Mouse (Mus musculus) kidney, embryonic 14.5 days (tissue): Measurements from ENCODE around the gene Anks3. TPM values are rescaled to one million over a fixed set of nuclear protein-coding genes. Genes with fewer than 3 reads are reported as not detected.

Experiments
- ATAC-seq: fragments of 200-750 bp; cut with Nextera tagmentation; 2 replicates; pipeline ENCODE4 v1.8.0; 2017; ENCODE audit warnings: moderate number of reproducible peaks, mild to moderate bottlenecking, moderate TSS enrichment, moderate library complexity; ENCODE audit not compliant: low FRiP score, low TSS enrichment
- H3K27ac ChIP-seq: fragments of 300-500 bp; sonication (generic); 2 replicates; pipeline ENCODE4 v1.5.1; 2014; ENCODE audit warnings: low read depth, mild to moderate bottlenecking, low read length, moderate library complexity, mixed read lengths
- H3K27me3 ChIP-seq: fragments of 300-500 bp; sonication (generic); 2 replicates; pipeline ENCODE4 v1.6.1; 2014; ENCODE audit warnings: mild to moderate bottlenecking, low read length; ENCODE audit not compliant: control insufficient read depth, insufficient read depth
- H3K36me3 ChIP-seq: fragments of 300-500 bp; sonication (generic); 2 replicates; pipeline ENCODE4 v1.6.1; 2014; ENCODE audit warnings: low read length, mixed read lengths; ENCODE audit not compliant: control insufficient read depth, insufficient read depth
- H3K4me1 ChIP-seq: fragments of 300-500 bp; sonication (generic); 2 replicates; pipeline ENCODE4 v1.6.1; 2014; ENCODE audit warnings: low read length, mixed read lengths; ENCODE audit not compliant: control insufficient read depth, insufficient read depth
- H3K4me2 ChIP-seq: fragments of 300-500 bp; sonication (generic); replicated peaks from 2 replicates; pipeline ENCODE4 v1.6.1; 2014; ENCODE audit warnings: low read depth, mild to moderate bottlenecking, low read length
- H3K4me3 ChIP-seq: fragments of 300-500 bp; sonication (generic); 2 replicates; pipeline ENCODE4 v1.5.1; 2014; ENCODE audit warnings: mild to moderate bottlenecking, low read length
- H3K9ac ChIP-seq: fragments of 300-500 bp; sonication (generic); 2 replicates; pipeline ENCODE4 v1.6.1; 2014; ENCODE audit warnings: low read depth, mild to moderate bottlenecking, low read length, moderate library complexity
- H3K9me3 ChIP-seq: fragments of 300-500 bp; sonication (generic); 2 replicates; pipeline ENCODE4 v1.6.1; 2016; ENCODE audit warnings: low read length; ENCODE audit not compliant: control insufficient read depth
- WGBS: fragments of 180-500 bp; shearing (Covaris S2); extraction: QIAGEN DNeasy Blood & Tissue Kit; methylation state at CpG from one replicate; pipeline ENCODE4 v1.1.7; 2014; 5-methylcytosine and 5-hydroxymethylcytosine counted together
- polyA plus RNA-seq: library from polyadenylated mRNA; unstranded; fragments of >200 nt; fragmentation: Nextera tagmentation; extraction: Ambion mirVana; gene quantifications from 2 replicates; pipeline ENCODE4 v1.2.1, GENCODE M21; 2014

The Anks3 gene
- polyA plus RNA-seq, 1 experiment from 2014 or later, result 61.3 TPM

DNA sequence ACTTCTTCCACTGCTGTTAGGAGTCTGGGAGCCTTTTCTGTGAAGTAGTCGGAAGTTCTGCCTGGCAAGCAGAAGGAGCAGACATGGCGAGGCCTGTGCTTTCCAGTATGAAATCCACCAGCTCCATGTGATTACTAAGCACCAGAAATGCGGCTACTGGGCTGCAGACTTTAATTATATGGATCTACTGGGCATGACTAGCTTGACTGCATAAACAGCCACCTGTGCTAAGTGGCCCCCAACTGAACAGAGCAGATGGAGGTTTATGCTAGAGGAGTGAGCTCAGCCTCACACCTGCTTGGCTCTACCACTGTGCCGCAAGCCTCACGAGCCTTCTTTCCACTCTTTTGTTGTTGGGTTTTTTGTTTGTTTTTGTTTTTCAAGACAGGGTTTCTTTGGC lies 10.5 kb upstream of the Anks3 start:
- ATAC-seq, result no peak
- H3K9ac ChIP-seq, result no peak overlapping the region
- 86% methylated on average over 5 of the region's 5 CpGs for WGBS
- no peaks in the 10 kb centered on the region for H3K36me3 ChIP-seq
- H3K9me3 ChIP-seq, result no peaks in the 10 kb centered on the region
- no peak overlapping the region for H3K27ac ChIP-seq
- H3K4me2 ChIP-seq, result no peak overlapping the region
- H3K4me1 ChIP-seq, result no peaks in the 10 kb centered on the region
- H3K4me3 ChIP-seq, result no peak overlapping the region
- H3K27me3 ChIP-seq, result no peaks in the 10 kb centered on the region

DNA sequence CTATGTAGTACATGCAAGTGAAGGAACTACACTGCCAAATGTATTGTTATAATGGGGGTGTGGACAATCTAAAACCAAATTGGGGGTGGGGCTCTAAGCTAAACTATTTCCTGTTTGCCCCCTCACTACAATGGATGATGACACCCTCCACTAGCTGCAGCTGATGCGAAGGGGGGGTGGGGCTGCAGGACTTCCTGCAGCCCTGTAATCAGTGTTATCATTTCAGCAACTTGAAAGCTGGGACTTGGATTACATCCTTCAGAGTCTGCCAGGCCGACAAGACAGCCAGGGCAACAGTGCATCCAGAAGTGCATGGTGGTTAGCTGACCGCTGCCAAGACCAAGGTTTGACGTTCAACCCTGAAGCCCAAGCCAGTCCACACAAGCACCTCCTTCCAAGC lies 7.6 kb upstream of the Anks3 start:
- Histone ChIP-seq H3K4me3 (no peak overlapping the region), H3K9me3 (no peaks in the 10 kb centered on the region), H3K4me1 (no peaks in the 10 kb centered on the region), H3K9ac (no peak overlapping the region), H3K27ac (no peak overlapping the region), H3K36me3 (no peaks in the 10 kb centered on the region), H3K27me3 (no peaks in the 10 kb centered on the region), H3K4me2 (no peak overlapping the region)
- WGBS, result 75% methylated on average over 4 of the region's 4 CpGs
- no peak for ATAC-seq

DNA sequence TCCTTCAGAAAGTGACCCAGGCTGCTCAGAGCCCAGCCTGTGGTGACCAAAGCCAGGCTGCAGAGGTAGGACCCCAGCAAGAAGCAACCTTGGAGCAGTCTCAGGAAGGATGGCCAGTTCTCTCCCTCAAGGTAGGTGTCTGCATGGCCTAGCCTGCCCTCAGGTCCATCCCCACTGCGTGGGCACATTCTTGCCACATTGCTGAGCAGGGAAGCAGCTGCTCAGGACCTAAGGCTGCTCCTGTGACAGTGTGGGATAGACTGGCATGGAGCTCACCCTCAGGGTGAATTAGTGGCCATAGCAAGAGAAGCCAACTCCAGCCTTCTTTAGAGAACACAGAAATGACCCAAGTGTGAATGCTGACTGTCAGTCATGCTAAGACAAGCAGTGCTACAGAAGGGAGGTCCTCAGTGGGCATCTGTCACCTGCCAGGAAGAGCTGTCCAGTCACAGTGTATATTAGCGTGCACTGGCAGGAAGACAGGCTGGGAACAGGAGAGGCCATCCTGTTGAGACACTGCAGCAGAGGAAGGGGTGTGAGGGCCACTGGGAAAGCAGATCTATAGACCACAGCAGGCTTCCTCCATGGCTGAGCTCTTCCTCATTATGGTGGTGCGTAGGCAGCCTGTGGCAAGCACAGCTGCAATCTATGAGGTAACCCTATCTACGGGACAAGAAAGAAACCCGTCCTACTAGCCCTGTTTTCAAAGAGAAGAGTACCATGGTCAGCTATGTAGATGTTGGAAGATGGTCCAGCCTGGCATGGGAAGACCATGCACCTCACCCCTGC lies 5.2 kb upstream of the Anks3 start:
- Histone ChIP-seq H3K36me3 (no peaks in the 10 kb centered on the region), H3K27me3 (no peaks in the 10 kb centered on the region)

DNA sequence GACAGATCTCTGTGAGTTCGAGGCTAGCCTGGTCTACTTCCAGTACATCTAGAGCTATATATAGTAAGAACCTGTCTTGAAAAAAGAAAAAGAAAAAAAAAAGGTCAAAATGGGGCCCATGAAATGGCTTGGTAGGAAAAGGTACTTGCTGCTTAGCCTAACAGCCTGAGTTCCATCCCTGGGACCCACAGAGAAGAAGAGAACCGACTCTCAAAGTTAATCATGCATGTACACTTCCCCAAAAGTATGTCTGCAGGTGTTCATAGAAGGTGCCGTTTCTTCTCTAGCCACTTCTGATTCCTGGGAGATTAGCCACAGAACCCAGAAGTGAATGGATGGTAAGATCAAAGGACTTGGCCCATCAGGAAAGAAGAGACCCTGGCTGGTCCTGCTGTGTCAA lies 4.4 kb upstream of the Anks3 start:
- no peaks in the 10 kb centered on the region for H3K36me3 ChIP-seq
- no peak overlapping the region for H3K9ac ChIP-seq
- H3K27me3 ChIP-seq, result no peaks in the 10 kb centered on the region
- H3K27ac ChIP-seq, result no peak overlapping the region
- no peak for ATAC-seq
- H3K9me3 ChIP-seq, result no peaks in the 10 kb centered on the region
- 0 out of 2 replicates have a peak, but pooled peaks cover under 1% of the 10 kb centered on the region for H3K4me1 ChIP-seq
- H3K4me3 ChIP-seq, result no peak overlapping the region
- WGBS, result 73% methylated on average over 3 of the region's 3 CpGs
- H3K4me2 ChIP-seq, result no peak overlapping the region

More for the DNA sequence above, 5.2 kb upstream of the Anks3 start:
- H3K9me3 ChIP-seq, result no peaks in the 10 kb centered on the region
- 81% methylated on average over 5 of the region's 5 CpGs for WGBS
- H3K4me3 ChIP-seq, result no peak overlapping the region
- H3K4me1 ChIP-seq, result no peaks in the 10 kb centered on the region
- no peak for ATAC-seq
- no peak overlapping the region for H3K4me2 ChIP-seq
- H3K9ac ChIP-seq, result no peak overlapping the region
- no peak overlapping the region for H3K27ac ChIP-seq

DNA sequence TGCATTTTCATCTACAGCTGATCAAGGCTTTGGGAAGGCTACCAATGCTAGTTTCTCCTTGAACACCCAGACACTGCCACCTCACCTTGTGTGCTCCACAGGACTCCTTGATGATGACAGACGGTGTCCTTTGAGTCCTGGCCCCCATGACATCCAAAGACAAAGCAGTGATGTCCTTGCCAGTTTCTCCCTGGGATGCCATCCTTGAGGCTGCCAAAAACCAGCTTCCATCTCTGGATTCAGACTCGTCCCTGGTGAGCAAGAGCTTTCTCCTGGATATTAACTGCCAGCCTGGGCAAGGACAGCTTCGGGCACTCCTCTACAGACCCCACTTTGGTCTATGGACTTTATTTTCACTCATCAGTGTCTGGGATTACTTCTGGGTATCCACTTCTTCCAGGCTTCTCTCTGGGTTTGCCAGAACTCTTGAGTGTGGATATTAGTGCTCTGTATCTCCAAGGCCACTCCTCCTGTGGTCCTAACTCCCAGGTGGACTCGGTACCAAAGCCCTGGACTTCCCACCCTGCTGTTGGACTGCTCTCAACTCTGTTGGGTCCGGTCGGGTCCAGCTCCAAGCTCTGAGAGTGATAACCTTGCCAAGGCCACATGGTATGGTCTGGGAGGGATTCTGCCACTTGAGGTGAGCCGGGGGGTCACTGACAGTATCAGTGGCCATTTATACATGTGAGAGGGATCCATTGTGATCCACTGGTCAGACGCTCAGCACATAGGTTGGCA lies 1.6 kb upstream of the Anks3 start:
- no peak for ATAC-seq
- Histone ChIP-seq H3K9me3 (no peaks in the 10 kb centered on the region), H3K27me3 (no peaks in the 10 kb centered on the region), H3K27ac (no peak overlapping the region), H3K4me1 (peaks cover 4% of the 10 kb centered on the region; the same call in 1 of the 2 replicates), H3K4me3 (no peak overlapping the region), H3K36me3 (no peaks in the 10 kb centered on the region), H3K9ac (no peak overlapping the region), H3K4me2 (peak overlapping the region; percentile 67; the same call in 1 of the 2 replicates)
- 92% methylated on average over 8 of the region's 8 CpGs for WGBS

DNA sequence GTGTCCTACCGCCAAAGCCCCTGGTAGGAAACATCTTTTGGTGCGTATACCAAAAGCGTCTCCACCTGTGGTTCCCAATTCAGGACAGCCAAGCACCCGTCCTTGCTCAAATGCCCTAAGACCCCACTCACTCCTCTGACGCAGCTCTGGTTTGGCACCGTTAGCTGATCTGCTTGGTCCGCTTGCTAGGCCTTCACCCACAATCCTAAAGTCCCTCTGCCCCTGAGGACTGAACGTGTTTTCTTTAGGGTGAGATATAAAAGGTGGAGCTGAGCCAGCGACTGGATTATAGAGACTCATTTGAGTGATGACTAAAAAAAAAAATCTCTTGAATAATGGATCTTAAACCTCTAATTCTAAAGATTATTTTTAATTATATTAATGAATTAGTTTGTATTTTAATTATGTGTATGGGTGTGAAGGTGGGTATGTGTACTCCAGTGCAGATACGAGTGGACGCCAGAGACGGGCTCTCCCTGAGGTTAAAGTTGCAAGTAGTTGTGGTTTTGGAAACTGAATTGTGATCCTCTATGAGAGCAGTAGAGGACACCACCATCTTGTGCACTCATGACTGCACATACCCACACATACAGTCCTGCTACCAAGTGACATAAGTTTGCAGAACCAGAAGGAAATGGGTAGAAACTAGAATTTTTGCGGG lies 856 bp upstream of the Anks3 start:
- H3K9ac ChIP-seq, result peak overlapping the region; percentile 87
- 22% methylated on average over 13 of the region's 13 CpGs for WGBS

DNA sequence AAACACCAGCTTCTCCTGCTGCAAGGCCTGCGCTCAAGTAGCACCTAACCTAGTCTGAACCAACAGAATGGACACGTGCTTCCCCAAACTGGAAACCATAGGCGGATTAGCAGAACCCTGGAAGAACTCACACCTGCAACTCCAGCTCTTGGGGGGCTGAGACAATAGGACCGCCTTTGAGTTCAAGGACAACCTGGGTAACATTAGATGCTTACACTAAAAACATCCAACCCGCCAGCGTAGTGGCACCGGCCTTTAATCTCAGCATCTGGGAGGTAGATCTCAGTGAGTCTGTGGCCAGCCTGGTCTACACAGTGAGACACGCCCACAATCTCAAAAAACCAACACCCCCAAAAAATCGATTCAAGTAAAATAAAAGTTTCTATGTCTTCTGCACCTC lies 659 bp downstream of the Anks3 start:
- H3K9ac ChIP-seq, result peak overlapping the region; percentile 87
- peaks cover 3% of the 10 kb centered on the region; the same call in 1 of the 2 replicates for H3K36me3 ChIP-seq
- peaks cover 4% of the 10 kb centered on the region; the same call in 1 of the 2 replicates for H3K4me1 ChIP-seq
- H3K27ac ChIP-seq, result no peak overlapping the region
- 47% methylated on average over 9 of the region's 9 CpGs for WGBS
- H3K9me3 ChIP-seq, result no peaks in the 10 kb centered on the region
- ATAC-seq, result no peak
- peak overlapping the region; percentile 67 for H3K4me2 ChIP-seq
- H3K4me3 ChIP-seq, result peak overlapping the region; percentile 95
- H3K27me3 ChIP-seq, result no peaks in the 10 kb centered on the region

More for the DNA sequence above, 856 bp upstream of the Anks3 start:
- no peaks in the 10 kb centered on the region for H3K27me3 ChIP-seq
- H3K4me2 ChIP-seq, result peak overlapping the region; percentile 67
- peak; percentile 17 for ATAC-seq
- peak overlapping the region; percentile 25; the same call in 1 of the 2 replicates for H3K27ac ChIP-seq
- no peaks in the 10 kb centered on the region for H3K9me3 ChIP-seq
- H3K4me1 ChIP-seq, result peaks cover 4% of the 10 kb centered on the region; the same call in 1 of the 2 replicates
- peaks cover 3% of the 10 kb centered on the region; the same call in 1 of the 2 replicates for H3K36me3 ChIP-seq
- peak overlapping the region; percentile 95 for H3K4me3 ChIP-seq

DNA sequence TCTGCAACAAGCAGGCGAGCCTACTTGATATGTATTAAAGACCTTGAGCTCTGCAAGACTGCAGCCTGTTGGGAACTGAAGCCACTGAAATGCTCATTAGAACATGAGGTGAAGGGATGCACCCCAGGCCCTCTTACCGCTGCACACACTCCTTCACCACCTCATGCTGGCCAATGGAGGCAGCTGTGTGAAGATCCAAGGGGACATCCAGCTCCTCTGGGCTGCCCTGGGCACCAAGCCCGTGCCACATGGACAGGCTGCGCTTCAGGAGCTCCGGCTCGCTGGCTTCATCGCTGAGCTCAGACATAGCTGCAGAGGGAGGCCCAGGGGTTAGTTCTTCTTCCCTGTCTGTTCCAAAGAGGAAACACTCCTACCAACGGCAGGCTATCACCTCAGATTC lies 3.7 kb downstream of the Anks3 start:
- Histone ChIP-seq H3K4me3 (no peak overlapping the region), H3K4me2 (no peak overlapping the region), H3K36me3 (peaks cover 26% of the 10 kb centered on the region), H3K27me3 (no peaks in the 10 kb centered on the region), H3K9ac (no peak overlapping the region), H3K4me1 (peaks cover 4% of the 10 kb centered on the region; the same call in 1 of the 2 replicates), H3K9me3 (no peaks in the 10 kb centered on the region), H3K27ac (no peak overlapping the region)
- WGBS, result 89% methylated on average over 8 of the region's 8 CpGs
- ATAC-seq, result no peak
